ENCODE assay signal across 13 mouse cellular contexts in genomic region chr9:45678664-45679026, GRCm38 (mm10).
DNase-seq lines count a peak whose midpoint lies in the region; ATAC-seq and TF ChIP-seq lines count a peak whose summit lies in the region.
"Had no signal": no experiment of that assay in that cellular context is flagged by ENCODE, and none has a peak within 500 bp of the region (broad histone marks: within the 10 kb centered on the region; RNA-seq: fewer than 3 reads in every experiment).

No protein-coding gene starts in this region.

- no peak overlapping the region for H3K9ac ChIP-seq in hindbrain, embryonic 12.5 days
- H3K9ac ChIP-seq in limb, embryonic 15.5 days: no peak overlapping the region

- H3K9me3 ChIP-seq in hindbrain, embryonic 12.5 days (replicated peaks): no peaks in the 10 kb centered on the region
- no peaks in the 10 kb centered on the region for H3K9me3 ChIP-seq in limb, embryonic 15.5 days

- ATAC-seq in hindbrain, embryonic 12.5 days (ENCODE audit: low FRiP score): no peak
- no peak for ATAC-seq in limb, embryonic 15.5 days (ENCODE audit: insufficient number of reproducible peaks, low FRiP score, low TSS enrichment, low read depth)
- ATAC-seq: inflammation-experienced regulatory T-cells, adult 6 months had no signal

- no peaks in the 10 kb centered on the region for H3K27me3 ChIP-seq in hindbrain, embryonic 12.5 days
- H3K27me3 ChIP-seq in limb, embryonic 15.5 days: no peaks in the 10 kb centered on the region

- no peaks in the 10 kb centered on the region for H3K36me3 ChIP-seq in hindbrain, embryonic 12.5 days
- H3K36me3 ChIP-seq in limb, embryonic 15.5 days: no peaks in the 10 kb centered on the region

- intact Hi-C loops in gastrocnemius, adult 2 months (cut with DNase I): no loop called here
- intact Hi-C loops in heart, postnatal 14 days (cut with DNase I): no loop called here

- H3K4me3 ChIP-seq in hindbrain, embryonic 12.5 days: no peak overlapping the region
- H3K4me3 ChIP-seq in limb, embryonic 15.5 days: no peak overlapping the region
- no peak overlapping the region for H3K4me3 ChIP-seq in gastrocnemius, adult 2 months
- H3K4me3 ChIP-seq: heart, adult 2 months had no signal

- peaks cover 43% of the 10 kb centered on the region for H3K4me1 ChIP-seq in hindbrain, embryonic 12.5 days
- H3K4me1 ChIP-seq in limb, embryonic 15.5 days: peaks cover 17% of the 10 kb centered on the region

- WGBS in hindbrain, embryonic 12.5 days: 78% methylated on average over 4 of the region's 4 CpGs
- 64% methylated on average over 4 of the region's 4 CpGs for WGBS in limb, embryonic 15.5 days

- H3K27ac ChIP-seq in hindbrain, embryonic 12.5 days: peak overlapping the region; percentile 93
- H3K27ac ChIP-seq in limb, embryonic 15.5 days: peak overlapping the region; percentile 76; the same call in 1 of the 2 replicates
- H3K27ac ChIP-seq in gastrocnemius, adult 2 months: no peak overlapping the region
- H3K27ac ChIP-seq: heart, adult 2 months; macrophage had no signal

- TF ChIP-seq CTCF in gastrocnemius, adult 2 months (IDR thresholded peaks at IDR 0.05): no peak

- H3K4me2 ChIP-seq in hindbrain, embryonic 12.5 days (replicated peaks): no peak overlapping the region
- H3K4me2 ChIP-seq in limb, embryonic 15.5 days: no peak overlapping the region

- peak; percentile 64 for DNase-seq in right cerebral cortex, adult 18-20 months
- DNase-seq in right cerebral cortex, postnatal 4 days: no peak
- DNase-seq in right cerebral cortex, postnatal 36 days (ENCODE audit: low spot score in 2 of 2): peak; percentile 31 to 48
- no peak for DNase-seq in gastrocnemius, adult 2 months
- no peak for DNase-seq in thymus, postnatal 4 days
- no peak for DNase-seq in heart, postnatal 14 days
- DNase-seq: cerebellum, postnatal 25 days; heart, adult 2 months; kidney, postnatal 25 days had no signal

Comparison
In these comparisons a context has a peak if more than half of its experiments do, and no peak if none do; other contexts are left out.
1. DNase-seq: peak in right cerebral cortex, adult 18-20 months (single experiment) and right cerebral cortex, postnatal 36 days (2 of 2); none in right cerebral cortex, postnatal 4 days (single experiment), gastrocnemius, adult 2 months (single experiment), thymus, postnatal 4 days (single experiment) and heart, postnatal 14 days (0 of 2).